Mouse (Mus musculus) MEL (cell line): ENCODE data around the gene Prss34. TPM values are rescaled to one million over a fixed set of nuclear protein-coding genes. Genes with fewer than 3 reads are reported as not detected.

Experiments used
- DNase-seq: peaks from one replicate; pipeline ENCODE4 v3.0.0; 2011; ENCODE audit warnings: low read depth, low spot score
- H3K27ac ChIP-seq: 2 replicates; pipeline ENCODE4 v1.5.1; 2012; ENCODE audit warnings: low read depth, mild to moderate bottlenecking, control low read depth, low read length, moderate library complexity; ENCODE audit not compliant: control insufficient read depth
- H3K27me3 ChIP-seq, 2 experiments: fragments of 150-350 bp in 1 of 2; sonication (generic) in 1 of 2; 2 replicates each; pipeline ENCODE4 v1.6.1; 2012; ENCODE audit warnings: low read length in 2 of 2, mild to moderate bottlenecking in 2 of 2, improper control_type of control experiment in 1 of 2, moderate library complexity in 1 of 2; ENCODE audit not compliant: insufficient read depth in 2 of 2, control insufficient read depth in 1 of 2
- H3K36me3 ChIP-seq, 2 experiments: 2 replicates each; pipeline ENCODE4 v1.6.1; 2012 to 2014; ENCODE audit warnings: low read length in 2 of 2, improper control_type of control experiment in 1 of 2, inconsistent platforms in 1 of 2, mild to moderate bottlenecking in 1 of 2; ENCODE audit not compliant: insufficient read depth in 2 of 2, control insufficient read depth in 1 of 2
- H3K4me1 ChIP-seq, 2 experiments: fragments of 150-350 bp in 1 of 2; sonication (generic) in 1 of 2; 2 replicates each; pipeline ENCODE4 v1.6.1; 2012; ENCODE audit warnings: low read length in 2 of 2, improper control_type of control experiment in 1 of 2, mild to moderate bottlenecking in 1 of 2; ENCODE audit not compliant: insufficient read depth in 2 of 2, control insufficient read depth in 1 of 2
- H3K4me3 ChIP-seq, 2 experiments: fragments of 150-350 bp in 1 of 2; sonication (generic) in 1 of 2; 2 replicates each; pipeline ENCODE4 v1.5.1; 2012; ENCODE audit warnings: low read depth in 2 of 2, low read length in 2 of 2, mild to moderate bottlenecking in 2 of 2, moderate library complexity in 2 of 2, control low read depth in 1 of 2, improper control_type of control experiment in 1 of 2; ENCODE audit not compliant: control insufficient read depth in 1 of 2, insufficient read depth in 1 of 2
- H3K79me2 ChIP-seq: 2 replicates; pipeline ENCODE4 v1.6.1; 2012; ENCODE audit warnings: mild to moderate bottlenecking, low read length, moderate library complexity; ENCODE audit not compliant: control insufficient read depth, poor library complexity, insufficient read depth
- H3K9ac ChIP-seq: 2 replicates; pipeline ENCODE4 v1.6.1; 2012; ENCODE audit warnings: low read depth, mild to moderate bottlenecking, control low read depth, low read length, moderate library complexity; ENCODE audit not compliant: control insufficient read depth, poor library complexity, severe bottlenecking
- H3K9me3 ChIP-seq: fragments of 150-350 bp; sonication (generic); replicated peaks from 2 replicates; pipeline ENCODE4 v1.6.1; 2012; ENCODE audit warnings: mild to moderate bottlenecking, low read length, improper control_type of control experiment, moderate library complexity; ENCODE audit not compliant: insufficient read depth
- CTCF ChIP-seq, 3 experiments: IDR thresholded peaks in 2 of 3; conservative IDR thresholded peaks in 1 of 3; 2 replicates each; pipeline ENCODE4 v1.5.1; 2011 to 2012; ENCODE audit warnings: low read length in 3 of 3, low read depth in 2 of 3, mild to moderate bottlenecking in 2 of 3, improper control_type of control experiment in 1 of 3, inconsistent platforms in 1 of 3, mixed read lengths in 1 of 3, moderate library complexity in 1 of 3; ENCODE audit not compliant: control insufficient read depth in 1 of 3, insufficient read depth in 1 of 3, poor library complexity in 1 of 3, severe bottlenecking in 1 of 3
- E2F4 ChIP-seq: IDR thresholded peaks from 2 replicates; pipeline ENCODE4 v1.6.1; 2011; ENCODE audit warnings: low read depth, low read length, improper control_type of control experiment, borderline replicate concordance
- ELF1 ChIP-seq: IDR thresholded peaks from 2 replicates; pipeline ENCODE4 v1.6.1; 2014; ENCODE audit warnings: low read depth, mild to moderate bottlenecking, inconsistent platforms, low read length, improper control_type of control experiment, moderate library complexity
- EP300 ChIP-seq, 2 experiments: IDR thresholded peaks; 2 replicates each; pipeline ENCODE4 v1.6.1; 2011; ENCODE audit warnings: improper control_type of control experiment in 2 of 2, low read length in 2 of 2, low read depth in 1 of 2, mild to moderate bottlenecking in 1 of 2
- ETS1 ChIP-seq: IDR thresholded peaks from 2 replicates; pipeline ENCODE4 v1.6.1; 2012; ENCODE audit warnings: low read depth, mild to moderate bottlenecking, inconsistent platforms, low read length, improper control_type of control experiment, moderate library complexity
- GATA1 ChIP-seq: IDR thresholded peaks from 2 replicates; pipeline ENCODE4 v1.6.1; 2011; ENCODE audit warnings: low read depth, low read length, improper control_type of control experiment
- HCFC1 ChIP-seq: IDR thresholded peaks from 2 replicates; pipeline ENCODE4 v1.6.1; 2012; ENCODE audit warnings: low read depth, mild to moderate bottlenecking, inconsistent platforms, low read length, improper control_type of control experiment, moderate library complexity
- MAZ ChIP-seq: IDR thresholded peaks from 2 replicates; pipeline ENCODE4 v1.6.1; 2012; ENCODE audit warnings: low read depth, mild to moderate bottlenecking, inconsistent platforms, low read length, improper control_type of control experiment
- MXI1 ChIP-seq: IDR thresholded peaks from 2 replicates; pipeline ENCODE4 v1.6.1; 2011; ENCODE audit warnings: mild to moderate bottlenecking, low read depth, low read length, improper control_type of control experiment
- MYC ChIP-seq: IDR thresholded peaks from 2 replicates; pipeline ENCODE4 v1.6.1; 2011; ENCODE audit warnings: low read depth, mild to moderate bottlenecking, low read length, improper control_type of control experiment, moderate library complexity
- NELFE ChIP-seq: IDR thresholded peaks from 2 replicates; pipeline ENCODE4 v1.6.1; 2011; ENCODE audit warnings: low read depth, low read length, improper control_type of control experiment
- POLR2A ChIP-seq, 2 experiments: IDR thresholded peaks; 2 replicates each; pipeline ENCODE4 v1.6.1; 2011 to 2012; ENCODE audit warnings: low read length in 2 of 2, mild to moderate bottlenecking in 2 of 2, control low read depth in 1 of 2, improper control_type of control experiment in 1 of 2, low read depth in 1 of 2, moderate library complexity in 1 of 2; ENCODE audit not compliant: control insufficient read depth in 1 of 2, insufficient read depth in 1 of 2, poor library complexity in 1 of 2
- POLR2AphosphoS2 ChIP-seq: IDR thresholded peaks from 2 replicates; pipeline ENCODE4 v1.6.1; 2011; ENCODE audit warnings: low read length, improper control_type of control experiment
- POLR2AphosphoS5 ChIP-seq: IDR thresholded peaks from 2 replicates; pipeline ENCODE4 v1.6.1; 2012; ENCODE audit warnings: low read depth, borderline replicate concordance, mild to moderate bottlenecking, inconsistent platforms, low read length, moderate library complexity, mixed read lengths
- RAD21 ChIP-seq: IDR thresholded peaks from 2 replicates; pipeline ENCODE4 v1.6.1; 2011; ENCODE audit warnings: mild to moderate bottlenecking, low read depth, low read length, improper control_type of control experiment
- SIN3A ChIP-seq: IDR thresholded peaks from 2 replicates; pipeline ENCODE4 v1.6.1; 2012; ENCODE audit warnings: low read length, improper control_type of control experiment, inconsistent platforms
- SMC3 ChIP-seq: IDR thresholded peaks from 2 replicates; pipeline ENCODE4 v1.6.1; 2011; ENCODE audit warnings: low read depth, low read length, improper control_type of control experiment
- TAL1 ChIP-seq: IDR thresholded peaks from 2 replicates; pipeline ENCODE4 v1.6.1; 2012; ENCODE audit warnings: mild to moderate bottlenecking, inconsistent platforms, low read length, moderate library complexity, mixed read lengths
- TBP ChIP-seq: IDR thresholded peaks from 2 replicates; pipeline ENCODE4 v1.8.0; 2011; ENCODE audit warnings: low read depth, low read length, improper control_type of control experiment
- TCF12 ChIP-seq: IDR thresholded peaks from 2 replicates; pipeline ENCODE4 v1.6.1; 2014; ENCODE audit warnings: low read depth, mild to moderate bottlenecking, inconsistent platforms, low read length, improper control_type of control experiment, moderate library complexity
- ZC3H11A ChIP-seq: IDR thresholded peaks from 2 replicates; pipeline ENCODE4 v1.6.1; 2012; ENCODE audit warnings: low read depth, mild to moderate bottlenecking, inconsistent platforms, low read length, improper control_type of control experiment
- ZKSCAN1 ChIP-seq: IDR thresholded peaks from 2 replicates; pipeline ENCODE4 v1.6.1; 2012; ENCODE audit warnings: low read depth, mild to moderate bottlenecking, inconsistent platforms, low read length, improper control_type of control experiment, moderate library complexity
- ZMIZ1 ChIP-seq: IDR thresholded peaks from 2 replicates; pipeline ENCODE4 v1.6.1; 2012; ENCODE audit warnings: low read depth, mild to moderate bottlenecking, inconsistent platforms, low read length, improper control_type of control experiment, moderate library complexity
- ZNF384 ChIP-seq: IDR thresholded peaks from 2 replicates; pipeline ENCODE4 v1.6.1; 2012; ENCODE audit warnings: low read depth, mild to moderate bottlenecking, inconsistent platforms, low read length, improper control_type of control experiment
- polyA plus RNA-seq, 2 experiments: library from polyadenylated mRNA; stranded (reverse) in 1 of 2; unstranded in 1 of 2; fragments of >175 nt in 1 of 2; fragments of >200 nt in 1 of 2; gene quantifications; 2 replicates each; pipeline versions ENCODE4 v1.2.1 to v1.2.4; 2012; ENCODE audit warnings: low replicate concordance in 2 of 2, low read depth in 1 of 2; ENCODE audit not compliant: insufficient read length in 2 of 2, insufficient read depth in 1 of 2, missing spikeins in 1 of 2
- total RNA-seq: library from RNA; depleted of rRNA; stranded (reverse); fragments of 300-350 nt; gene quantifications from 2 replicates; pipeline ENCODE4 v1.2.3, GENCODE M21; 2012

The Prss34 gene
- total and polyA plus RNA-seq, 3 experiments, result not detected

DNA sequence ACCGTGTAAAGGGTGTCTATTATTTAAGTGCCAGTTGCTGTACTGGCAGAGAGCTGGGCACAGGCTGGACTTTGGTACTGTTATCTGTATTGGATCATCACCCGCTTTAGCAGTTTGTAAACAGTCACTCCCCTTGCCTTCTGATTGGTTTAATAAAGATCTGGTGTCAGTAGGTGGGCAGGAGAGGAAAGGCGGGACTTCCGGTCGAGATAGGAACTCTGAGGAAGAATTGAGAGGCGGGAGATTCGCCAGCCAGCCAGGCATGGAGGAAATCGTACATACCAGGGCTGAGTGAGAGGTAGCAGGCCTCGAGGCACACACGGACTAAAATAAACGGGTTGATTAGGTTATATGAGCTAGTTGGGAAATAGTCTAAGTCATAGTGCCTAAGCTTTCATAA, 16.1 kb upstream of the Prss34 start:
- H3K4me1 ChIP-seq, result peaks cover 4 to 15% of the 10 kb centered on the region in 2 experiments; a peak in 3 of 4 replicates
- no peaks in the 10 kb centered on the region for H3K9me3 ChIP-seq
- peak overlapping the region; percentile 54 for H3K27ac ChIP-seq
- no peaks in the 10 kb centered on the region for H3K79me2 ChIP-seq
- peak overlapping the region; percentile 52 to 63 for H3K4me3 ChIP-seq
- peak; percentile 95 for DNase-seq
- peaks cover 0 to 3% of the 10 kb centered on the region in 2 experiments; a peak in 1 of 4 replicates for H3K36me3 ChIP-seq
- TF ChIP-seq ETS1 (peak; percentile 31; the same call in 1 of the 2 replicates), ZNF384 (no peak), E2F4 (no peak), POLR2A (IDR thresholded peaks at IDR 0.05; ENCODE audit: control insufficient read depth in 1 of 2, insufficient read depth in 1 of 2, low read depth in 1 of 2, low read length in 2 of 2, poor library complexity in 1 of 2) (peak; percentile 61 to 94), ZMIZ1 (peak; percentile 48), EP300 (IDR thresholded peaks at IDR 0.05; ENCODE audit: low read depth in 1 of 2, low read length in 2 of 2) (peak in 1 of 2 experiments; percentile 4; a peak in 1 of 4 replicates), ELF1 (peak; percentile 79), MYC (peak; percentile 53; the same call in 1 of the 2 replicates), MAZ (no peak), NELFE (peak; percentile 87), HCFC1 (peak; percentile 81), POLR2AphosphoS2 (peak; percentile 88), SIN3A (peak; percentile 81), GATA1 (peak; percentile 88), TAL1 (no peak), POLR2AphosphoS5 (no peak), TBP (peak; percentile 67), CTCF (IDR thresholded peaks at IDR 0.05 in 2 of 3, conservative IDR thresholded peaks at IDR 0.05 in 1 of 3; ENCODE audit: control insufficient read depth in 1 of 3, insufficient read depth in 1 of 3, low read depth in 2 of 3, low read length in 3 of 3, poor library complexity in 1 of 3, severe bottlenecking in 1 of 3) (no peak), TCF12 (peak; percentile 31; the same call in 1 of the 2 replicates)
- H3K27me3 ChIP-seq, result no peaks in the 10 kb centered on the region
- H3K9ac ChIP-seq, result peak overlapping the region; percentile 72

DNA sequence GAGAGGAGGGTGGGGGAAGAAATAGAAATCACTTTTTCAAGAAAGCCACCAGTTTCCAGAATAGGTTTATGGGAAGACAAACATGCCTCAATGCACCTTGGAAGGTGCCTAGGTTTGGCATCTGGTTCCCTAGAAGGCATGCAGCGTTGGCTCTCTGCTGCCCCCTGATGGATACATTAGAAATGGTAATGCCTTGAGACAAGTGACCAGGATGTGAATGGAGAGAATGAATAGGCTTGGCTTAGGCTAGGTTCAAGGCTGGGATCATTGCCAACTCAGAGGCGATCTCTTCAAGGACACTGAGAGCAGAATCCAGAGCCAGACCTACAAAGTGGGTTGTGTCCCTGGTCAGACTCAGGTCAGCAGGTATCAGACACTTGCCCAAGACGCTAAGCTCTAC, 13.2 kb upstream of the Prss34 start:
- Histone ChIP-seq H3K9ac (no peak overlapping the region), H3K79me2 (no peaks in the 10 kb centered on the region), H3K27ac (no peak overlapping the region), H3K4me1 (peaks cover 2 to 12% of the 10 kb centered on the region in 2 experiments; a peak in 1 of 4 replicates), H3K9me3 (no peaks in the 10 kb centered on the region), H3K4me3 (no peak overlapping the region), H3K27me3 (no peaks in the 10 kb centered on the region), H3K36me3 (peaks cover 0 to 3% of the 10 kb centered on the region in 2 experiments; a peak in 1 of 4 replicates)
- peak; percentile 86 for DNase-seq
- TF ChIP-seq CTCF (IDR thresholded peaks at IDR 0.05 in 2 of 3, conservative IDR thresholded peaks at IDR 0.05 in 1 of 3; ENCODE audit: control insufficient read depth in 1 of 3, insufficient read depth in 1 of 3, low read depth in 2 of 3, low read length in 3 of 3, poor library complexity in 1 of 3, severe bottlenecking in 1 of 3) (peak; percentile 84 to 99 (median 97)), SMC3 (peak; percentile 84), SIN3A (peak; percentile 57; the same call in 1 of the 2 replicates), ZC3H11A (peak; percentile 81), ZNF384 (no peak), MXI1 (0 out of 2 replicates have a peak, but pooled peaks have one; percentile 19), MYC (0 out of 2 replicates have a peak, but pooled peaks have one; percentile 37), ZKSCAN1 (no peak), POLR2A (IDR thresholded peaks at IDR 0.05; ENCODE audit: control insufficient read depth in 1 of 2, insufficient read depth in 1 of 2, low read depth in 1 of 2, low read length in 2 of 2, poor library complexity in 1 of 2) (no peak), RAD21 (peak; percentile 88)
